Mouse (Mus musculus) layer of hippocampus, adult 2 months (tissue): ENCODE results near the gene Pak6. TPM values are rescaled to one million over a fixed set of nuclear protein-coding genes. Genes with fewer than 3 reads are reported as not detected.

Source experiments
- DNase-seq, 2 experiments: peaks; one replicate each; pipeline ENCODE4 v3.0.0; 2022; ENCODE audit warnings: low spot score in 2 of 2
- H3K27ac ChIP-seq: fragments of 200-600 bp; 2 replicates; pipeline ENCODE4 v1.8.1; 2022
- H3K4me3 ChIP-seq: fragments of 200-600 bp; 2 replicates; pipeline ENCODE4 v1.8.1; 2022; ENCODE audit warnings: mild to moderate bottlenecking
- CTCF ChIP-seq: fragments of 200-600 bp; conservative IDR thresholded peaks from 2 replicates; pipeline ENCODE4 v1.8.1; 2022; ENCODE audit warnings: antibody characterized with exemption, mild to moderate bottlenecking, moderate library complexity
- total RNA-seq, 2 experiments: library from RNA; stranded (reverse); gene quantifications; 2 replicates each; pipeline ENCODE4 v1.2.3; 2021

Gene Pak6
- total RNA-seq, 2 experiments from 2014 or later = 57.5 to 65.7 TPM

DNA sequence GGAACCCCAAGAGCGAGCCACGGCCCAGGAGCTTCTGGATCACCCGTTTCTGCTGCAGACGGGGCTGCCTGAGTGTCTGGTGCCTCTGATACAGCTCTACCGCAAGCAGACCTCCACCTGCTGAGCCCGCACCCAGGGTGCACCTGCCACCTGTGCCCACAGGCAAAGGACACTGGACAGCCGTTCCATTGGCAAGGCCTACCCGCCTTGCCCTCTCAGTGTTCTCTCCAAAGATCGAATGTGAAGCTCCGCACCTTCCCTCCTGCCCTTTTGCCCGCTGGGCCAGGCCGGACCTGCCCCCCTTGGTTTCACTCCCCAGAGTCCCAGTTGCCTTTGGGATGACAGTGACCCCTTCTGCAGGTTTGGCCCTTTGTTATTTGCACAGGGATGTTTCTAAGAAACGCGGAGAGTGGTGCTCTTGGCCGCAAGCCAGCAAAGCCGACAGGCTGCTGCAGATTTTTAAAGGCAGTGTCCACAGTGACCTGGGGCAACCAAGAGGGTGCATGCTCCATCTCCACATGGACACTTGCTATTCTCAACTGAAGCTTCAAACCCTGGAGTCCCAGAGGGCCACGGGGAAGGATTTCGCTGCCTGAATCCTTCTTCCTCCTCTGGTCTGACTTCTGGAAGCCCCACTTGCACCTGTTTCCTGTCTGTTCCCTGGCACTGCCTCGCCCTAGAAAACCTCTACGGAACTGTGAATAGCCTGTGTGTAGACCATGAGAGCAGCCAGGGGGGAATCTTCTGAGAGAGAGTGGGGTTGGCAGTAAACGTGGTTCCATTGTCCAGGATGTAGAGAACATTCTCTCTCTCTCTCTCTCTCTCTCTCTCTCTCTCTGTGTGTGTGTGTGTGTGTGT is 33.6 kb downstream of the Pak6 start:
- DNase-seq = no peak
- Histone ChIP-seq H3K4me3 (no peak overlapping the region), H3K27ac (no peak overlapping the region)
- TF ChIP-seq CTCF = no peak

GRCm38 (mm10) chr2:118697311-118697877 is 34.3 kb downstream of the Pak6 start:
- Histone ChIP-seq H3K4me3 (no peak overlapping the region), H3K27ac (no peak overlapping the region)
- no peak for TF ChIP-seq CTCF
- no peak for DNase-seq

DNA sequence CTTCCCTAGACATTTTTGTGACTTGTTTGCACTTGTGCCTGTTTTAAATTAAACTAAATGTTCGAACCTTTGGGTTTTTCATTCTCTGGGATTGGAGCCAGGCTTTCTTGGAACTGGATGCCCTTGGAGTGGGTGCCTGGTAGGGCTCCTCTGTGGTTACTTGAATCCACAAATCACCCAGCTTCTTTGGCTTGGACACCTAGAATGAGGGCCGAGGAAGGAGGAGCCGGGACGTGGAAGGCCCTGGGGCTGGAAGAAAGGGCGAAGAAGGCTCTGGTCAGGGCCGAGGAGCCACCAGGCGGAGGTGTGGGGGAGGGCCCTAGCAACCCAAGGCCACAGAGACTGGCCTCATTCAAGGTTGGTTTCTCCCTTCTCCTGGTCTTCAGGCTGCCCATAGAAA is 34.9 kb downstream of the Pak6 start:
- H3K27ac ChIP-seq = no peak overlapping the region

DNA sequence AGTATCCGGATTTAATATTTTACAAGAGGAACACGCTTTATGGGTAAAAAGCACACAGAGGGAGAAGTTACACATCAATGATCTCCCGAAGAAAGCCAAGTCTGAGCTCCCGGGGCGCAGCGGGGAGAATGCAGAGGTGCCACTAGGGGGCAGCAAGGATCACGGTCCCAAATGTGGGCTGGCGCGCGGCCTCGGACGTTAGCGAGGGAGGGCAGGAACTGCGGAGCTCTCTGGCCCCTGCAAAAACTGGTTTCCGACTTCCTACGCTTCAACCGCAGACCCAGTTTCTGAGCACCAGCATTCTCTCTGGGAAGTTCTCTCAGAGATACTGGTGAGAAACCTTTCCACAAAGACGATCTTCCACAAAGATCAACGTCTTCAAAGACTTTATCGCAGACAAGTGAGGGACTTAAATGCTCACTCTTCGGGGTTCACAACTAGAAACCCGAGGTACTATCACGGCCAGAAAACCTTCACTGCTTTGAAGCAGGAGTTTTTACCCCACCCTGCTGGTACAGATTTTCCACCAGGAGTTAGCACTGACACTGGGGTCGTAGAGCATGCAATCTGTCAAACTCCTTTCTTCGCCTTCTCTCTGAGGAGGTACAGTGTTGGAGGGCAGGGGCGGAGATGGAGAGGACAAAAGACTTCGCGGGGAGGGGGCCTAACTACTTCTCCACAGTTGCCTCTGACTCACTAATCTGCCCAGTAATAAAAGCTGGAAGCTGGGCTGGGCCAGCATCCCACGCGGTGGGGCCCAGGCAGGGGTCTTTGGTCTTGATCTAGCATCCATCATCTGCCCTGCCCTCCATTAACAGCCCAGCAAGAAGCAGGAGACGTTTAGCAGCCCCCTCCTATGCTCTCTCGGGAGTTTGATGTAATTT is 37.3 kb downstream of the Pak6 start:
- TF ChIP-seq CTCF = peak; percentile 97

More for the DNA sequence above, 34.9 kb downstream of the Pak6 start:
- TF ChIP-seq CTCF = no peak
- H3K4me3 ChIP-seq = no peak overlapping the region
- DNase-seq = no peak

DNA sequence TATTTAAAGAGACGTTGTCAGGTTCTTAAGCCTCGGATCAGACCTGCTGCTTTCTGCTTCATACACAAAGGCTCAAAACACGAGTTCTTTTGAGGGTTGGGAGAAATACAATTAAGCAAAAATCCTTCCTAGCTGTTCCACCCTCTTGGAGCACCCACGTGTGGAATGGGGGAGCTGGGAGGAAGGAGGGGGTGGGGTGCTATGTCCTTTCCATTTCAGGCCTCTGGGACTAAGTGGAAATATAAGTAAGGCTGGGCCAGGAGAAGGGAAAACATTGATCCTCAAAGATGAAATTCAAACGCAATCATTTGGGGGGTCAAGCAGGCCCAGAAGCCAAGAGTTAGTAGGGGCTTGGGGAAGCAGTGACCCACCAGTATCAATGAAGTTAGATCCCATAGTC is 38.1 kb downstream of the Pak6 start:
- no peak overlapping the region for H3K4me3 ChIP-seq
- no peak for DNase-seq
- H3K27ac ChIP-seq = no peak overlapping the region
- no peak for TF ChIP-seq CTCF

More for the DNA sequence above, 37.3 kb downstream of the Pak6 start:
- Histone ChIP-seq H3K27ac (no peak overlapping the region), H3K4me3 (peak overlapping the region; percentile 40)
- peak; percentile 64 to 85 for DNase-seq

DNA sequence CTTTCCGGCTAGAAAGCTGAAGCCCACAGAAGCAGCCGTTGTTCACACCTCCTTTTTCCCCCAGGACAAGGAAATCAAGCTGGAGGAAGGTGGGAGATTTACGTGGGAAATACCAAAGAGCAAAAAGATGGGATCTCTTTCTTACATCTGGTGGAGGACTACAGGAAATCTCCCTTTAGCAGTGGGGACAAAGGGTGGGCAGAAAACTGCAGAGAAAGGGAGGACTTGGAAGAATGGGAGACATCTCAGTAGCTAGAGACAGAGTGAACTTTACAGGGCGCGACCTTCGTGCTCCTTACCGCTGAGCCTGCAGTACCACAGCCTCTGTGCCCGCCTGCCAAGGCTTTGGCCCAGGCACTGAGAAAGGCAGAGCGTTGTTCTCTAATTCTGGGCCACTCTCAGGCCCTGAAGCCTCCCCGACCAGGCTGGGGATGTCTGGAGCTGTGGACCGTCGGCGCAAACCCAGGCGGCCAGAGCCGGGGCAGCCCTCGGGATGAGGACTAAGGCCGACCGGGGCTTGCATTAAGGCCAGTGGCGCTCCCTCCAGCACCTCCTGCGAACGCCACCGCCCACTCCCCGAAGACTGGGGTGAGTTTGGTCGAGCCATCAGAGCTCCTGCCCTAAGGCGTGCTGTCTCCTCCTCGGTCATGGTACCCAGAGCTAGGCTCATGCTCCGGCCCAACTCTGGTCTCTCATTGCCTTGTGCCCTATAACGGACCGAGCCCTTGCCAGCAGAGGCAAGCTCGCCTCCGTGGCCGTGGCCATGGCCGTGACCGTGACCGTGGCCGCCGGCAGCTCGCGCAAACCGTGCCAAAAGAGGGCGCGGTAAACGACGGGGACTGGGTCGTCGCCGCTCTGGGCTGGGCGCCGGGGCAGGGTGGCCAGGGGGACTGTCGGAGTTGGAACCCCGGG is 39.1 kb downstream of the Pak6 start:
- peak overlapping the region; percentile 58 for H3K4me3 ChIP-seq
- TF ChIP-seq CTCF = no peak
- H3K27ac ChIP-seq = peak overlapping the region; percentile 80
- no peak for DNase-seq

- peak; percentile 55 for TF ChIP-seq CTCF
- DNase-seq = no peak
- peak overlapping the region; percentile 80 for H3K27ac ChIP-seq
- H3K4me3 ChIP-seq = peak overlapping the region; percentile 58
These were observed 40.0 kb downstream of the Pak6 start for GRCm38 (mm10) chr2:118702883-118703761.

GRCm38 (mm10) chr2:118703913-118704730 is 41.0 kb downstream of the Pak6 start, which contains the start of gene Ankrd63:
TSS of gene Ankrd63 (minus strand) at chr2:118703963.
- no peak for TF ChIP-seq CTCF
- DNase-seq = no peak
- Histone ChIP-seq H3K4me3 (peak within 1 kb of the TSS; percentile 58), H3K27ac (peak within 1 kb of the TSS; percentile 80)

GRCm38 (mm10) chr2:118706436-118706835 is 43.3 kb downstream of the Pak6 start:
- H3K27ac ChIP-seq = peak overlapping the region; percentile 67
- DNase-seq = no peak
- TF ChIP-seq CTCF = peak; percentile 35
- no peak overlapping the region for H3K4me3 ChIP-seq

DNA sequence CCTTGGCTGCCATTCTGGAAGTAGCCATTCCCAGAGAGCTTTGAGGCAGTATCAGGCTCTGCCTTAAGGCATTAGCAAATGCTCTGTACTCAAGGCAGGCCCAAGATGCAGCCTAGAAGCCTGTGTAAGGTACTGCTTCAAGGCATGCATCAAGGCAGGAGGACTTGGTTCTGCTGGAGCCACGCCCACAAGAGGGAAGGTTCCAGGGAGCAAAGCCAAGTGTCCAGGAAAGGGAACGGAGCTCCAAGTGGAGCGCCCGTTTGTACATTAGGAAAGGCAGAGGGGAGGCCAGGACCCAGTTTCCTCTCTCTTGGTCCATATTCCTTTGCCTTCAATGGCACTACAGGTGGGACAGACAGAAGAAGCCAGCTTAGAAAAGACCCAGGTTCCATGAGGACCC is 45.4 kb downstream of the Pak6 start:
- DNase-seq = no peak
- no peak overlapping the region for H3K4me3 ChIP-seq
- H3K27ac ChIP-seq = no peak overlapping the region
- TF ChIP-seq CTCF = no peak
